Mouse (Mus musculus): ENCODE results near the gene Rsad1.

Gene Rsad1

GRCm38 (mm10) chr11:94548041-94548784 is 842 bp downstream of the Rsad1 start:
- in situ Hi-C loops (cut with MseI, MboI): no loop called here

DNA sequence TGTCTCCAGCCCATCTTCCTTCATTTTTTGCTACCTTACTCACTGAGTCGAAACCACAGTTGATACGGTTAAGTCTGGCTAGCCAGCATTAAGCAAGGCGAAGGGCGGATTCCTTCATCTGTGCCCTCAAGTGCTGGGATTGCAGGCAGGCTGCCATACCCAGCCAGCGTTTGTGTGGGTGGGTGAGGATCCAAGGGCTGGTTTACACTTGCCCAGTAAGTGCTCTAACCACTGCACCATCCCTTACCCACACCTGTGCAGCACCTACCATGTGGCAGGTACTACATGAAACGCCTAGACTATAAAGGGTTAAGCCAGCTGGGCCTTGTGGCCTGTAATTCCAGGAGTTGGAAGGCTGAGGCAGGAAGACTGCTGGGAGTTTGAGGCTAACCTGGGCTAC is 1.8 kb downstream of the Rsad1 start:
- in situ Hi-C loops (cut with MseI, MboI): no loop called here

DNA sequence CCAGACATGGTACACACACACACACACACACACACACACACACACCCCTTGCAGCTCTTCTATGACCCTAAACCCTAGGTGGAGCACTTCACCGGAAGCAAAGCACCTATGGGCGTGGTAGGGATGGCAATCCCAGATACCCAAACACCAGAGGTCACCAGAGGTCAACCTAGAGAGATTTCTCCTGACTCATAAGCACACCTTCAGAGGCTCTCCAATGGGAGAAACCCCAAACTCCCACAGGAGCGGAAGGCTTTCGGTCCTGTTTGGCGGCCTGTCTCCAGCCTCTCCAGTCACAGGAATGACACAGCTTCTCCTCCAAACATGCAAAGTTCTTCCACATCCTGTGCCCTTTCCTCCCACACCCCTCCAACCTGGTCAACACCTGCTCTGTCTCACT is 2.7 kb downstream of the Rsad1 start:
- in situ Hi-C loops (cut with MseI, MboI): no loop called here

DNA sequence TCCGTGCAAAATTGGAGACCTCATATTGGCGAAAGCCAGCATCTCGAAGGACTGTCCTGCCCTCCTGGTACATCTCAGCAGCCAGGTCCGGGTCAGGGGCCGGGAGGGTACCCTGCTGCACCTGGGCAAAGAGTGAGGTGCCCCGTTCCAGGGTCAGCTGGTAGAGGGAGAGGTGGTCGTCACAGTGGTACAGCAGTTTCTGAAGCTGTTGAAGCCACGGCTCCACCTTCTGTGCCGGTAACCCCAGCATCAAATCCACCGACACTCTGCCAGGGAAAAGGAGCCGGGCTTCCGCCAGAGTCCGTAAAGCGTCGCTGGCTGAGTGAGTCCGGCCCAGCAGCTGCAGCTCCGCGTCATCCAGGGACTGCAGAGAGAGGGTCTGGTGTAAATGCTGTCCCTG is 4.6 kb downstream of the Rsad1 start:
- in situ Hi-C loops (cut with MseI, MboI): no loop called here

- in situ Hi-C loops (cut with MseI, MboI): no loop called here
Measured at GRCm38 (mm10) chr11:94543932-94544331, 5.1 kb downstream of the Rsad1 start.

- in situ Hi-C loops (cut with MseI, MboI): no loop called here
Measured at GRCm38 (mm10) chr11:94543344-94543743, 5.7 kb downstream of the Rsad1 start.

DNA sequence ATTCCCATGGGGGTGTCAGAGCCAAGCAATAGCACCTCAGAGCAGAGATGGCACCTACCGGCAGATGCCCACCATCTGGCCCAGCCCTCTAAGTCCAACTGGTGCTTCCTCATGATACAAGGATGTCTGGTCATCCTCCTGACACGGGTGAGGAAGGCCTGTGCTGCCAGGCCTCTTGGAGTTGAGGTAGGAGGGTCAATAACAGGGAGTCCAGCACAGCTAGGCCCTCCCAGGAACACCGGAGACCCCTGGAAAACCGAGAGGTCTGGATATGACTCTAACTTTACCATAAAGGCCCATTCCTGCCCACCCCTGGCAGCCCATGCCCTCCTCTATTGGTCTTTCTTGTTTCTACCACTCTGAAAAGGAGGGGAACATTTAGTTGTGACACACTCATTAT is 6.7 kb downstream of the Rsad1 start:
- in situ Hi-C loops (cut with MseI, MboI): no loop called here

DNA sequence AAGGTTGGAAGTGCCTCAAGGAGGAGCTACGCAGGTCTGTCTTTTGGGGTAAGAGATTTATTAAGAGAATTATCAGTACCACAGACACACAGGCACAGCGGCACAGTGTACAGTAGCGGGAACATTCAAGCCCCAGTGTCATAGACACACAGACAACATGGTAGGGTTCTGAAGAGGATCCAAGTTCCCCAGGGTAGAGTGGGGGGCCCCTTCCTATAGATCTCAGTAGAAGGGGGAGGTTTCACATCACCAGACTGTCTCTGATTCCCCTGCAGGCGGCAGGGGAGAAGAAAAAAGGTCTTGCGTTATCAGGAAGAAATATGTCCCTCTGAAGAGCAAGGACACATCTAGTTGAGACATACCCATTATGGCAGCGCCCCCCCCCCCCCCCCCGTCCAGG is 9.3 kb downstream of the Rsad1 start:
- in situ Hi-C loops (cut with MseI, MboI): no loop called here

DNA sequence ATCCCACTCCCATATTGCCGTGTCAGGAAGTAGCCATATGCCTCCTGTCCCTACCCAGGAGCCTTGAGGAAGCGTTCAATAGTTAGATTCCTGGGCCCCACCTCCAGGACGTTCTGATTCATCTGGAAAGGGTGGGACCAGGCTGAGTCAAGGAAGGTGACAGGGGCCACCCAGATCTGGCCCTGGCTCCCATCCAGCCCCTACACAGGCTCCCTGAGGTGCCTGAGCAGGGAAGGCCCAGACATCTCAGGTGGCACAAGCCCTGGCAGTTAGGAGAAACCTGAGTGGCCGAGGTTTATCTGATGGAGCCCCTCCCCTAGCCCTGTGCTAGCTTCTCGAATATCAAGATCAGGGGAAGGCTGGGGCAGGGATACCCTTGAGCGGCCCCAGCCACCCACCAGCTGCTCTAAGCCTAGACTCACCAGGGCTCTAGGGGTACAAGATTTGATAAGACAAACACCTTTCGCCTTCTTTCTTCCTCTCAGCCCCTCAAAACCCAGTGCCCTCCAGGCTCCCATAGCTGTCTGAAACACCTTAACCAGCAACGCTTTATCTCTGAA is 10.2 kb downstream of the Rsad1 start:
- in situ Hi-C loops (cut with MseI, MboI): no loop called here

DNA sequence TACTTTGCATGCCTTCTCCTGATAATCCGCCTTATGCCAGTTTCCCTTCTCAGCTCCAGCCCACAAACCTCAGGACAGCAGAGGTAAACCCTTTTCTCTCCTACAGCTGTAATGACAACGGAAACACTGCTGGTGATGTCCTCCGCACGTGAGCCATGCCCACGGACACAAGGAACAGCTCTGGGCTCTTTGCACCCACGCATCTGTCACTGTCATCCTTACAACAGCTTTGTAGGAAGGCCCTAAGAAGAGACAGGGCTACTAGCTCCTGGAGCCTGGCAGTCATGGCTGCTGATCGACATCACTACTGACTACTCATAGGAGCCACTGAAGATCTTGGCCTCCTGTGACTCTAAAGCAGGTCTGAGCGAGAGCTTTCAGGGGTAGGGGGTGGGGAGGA is 15.9 kb downstream of the Rsad1 start:
- in situ Hi-C loops (cut with MseI, MboI): no loop called here

DNA sequence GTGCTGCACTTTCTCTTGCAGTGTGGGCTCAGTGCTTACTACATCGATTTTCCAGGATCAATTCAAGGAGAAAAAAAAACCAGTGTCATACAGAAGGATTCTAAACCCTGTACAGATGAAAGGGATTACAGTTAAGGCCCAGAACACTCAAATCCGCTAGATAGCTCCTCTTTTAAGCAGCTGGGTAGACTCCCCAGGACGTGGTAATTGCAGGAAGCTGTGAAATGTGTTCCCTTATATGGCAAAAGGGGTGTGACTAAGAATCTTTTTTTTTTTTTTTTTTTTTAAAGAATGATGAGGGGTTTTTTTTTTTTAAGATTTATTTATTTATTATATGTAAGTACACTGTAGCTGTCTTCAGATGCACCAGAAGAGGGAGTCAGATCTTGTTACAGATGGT is 20.2 kb downstream of the Rsad1 start:
- in situ Hi-C loops (cut with MseI, MboI): no loop called here

DNA sequence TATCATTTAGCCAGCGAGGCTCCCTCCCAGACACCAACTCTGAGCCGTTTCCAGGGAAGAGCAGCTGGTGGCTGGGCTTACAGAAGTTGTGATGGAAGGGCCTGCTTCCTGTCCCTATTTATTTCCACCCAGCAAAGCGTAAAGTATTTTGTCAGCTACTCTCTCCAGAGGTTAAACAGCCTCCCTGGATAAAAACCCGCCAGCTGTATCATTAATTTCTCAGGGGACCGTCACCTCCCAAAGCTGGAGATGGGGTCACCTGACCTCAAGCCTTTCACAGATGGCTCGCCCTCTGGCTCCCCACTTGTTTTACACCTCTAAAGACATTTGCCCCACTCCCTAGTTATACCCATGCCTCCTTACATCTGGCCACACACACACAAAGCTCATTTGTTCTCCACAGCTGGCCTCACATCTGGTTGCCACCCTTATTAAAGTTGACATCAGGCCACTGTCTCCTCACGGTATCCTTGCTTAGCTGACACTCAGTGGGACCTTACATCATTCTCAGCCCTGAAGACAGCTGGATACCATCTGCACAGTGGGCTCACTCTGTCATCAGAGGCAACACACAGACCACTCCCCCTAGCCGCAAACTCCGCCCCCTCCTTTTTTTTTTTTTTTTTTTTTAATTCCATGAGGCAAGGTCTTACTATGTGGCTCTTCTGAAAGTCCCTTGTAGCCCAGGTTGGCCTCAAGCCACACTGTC is 22.7 kb downstream of the Rsad1 start:
- in situ Hi-C loops (cut with MseI, MboI): no loop called here

- in situ Hi-C loops (cut with MseI, MboI): no loop called here
Measured at GRCm38 (mm10) chr11:94521219-94521843, 27.7 kb downstream of the Rsad1 start, which contains the start of gene Mycbpap. Gene Mycbpap, minus strand, starts transcription at chr11:94521742.

- in situ Hi-C loops (cut with MseI, MboI): no loop called here
Measured at GRCm38 (mm10) chr11:94513452-94513851, 35.6 kb downstream of the Rsad1 start.

GRCm38 (mm10) chr11:94508976-94509375 is 40.1 kb downstream of the Rsad1 start:
- in situ Hi-C loops (cut with MseI, MboI): no loop called here

DNA sequence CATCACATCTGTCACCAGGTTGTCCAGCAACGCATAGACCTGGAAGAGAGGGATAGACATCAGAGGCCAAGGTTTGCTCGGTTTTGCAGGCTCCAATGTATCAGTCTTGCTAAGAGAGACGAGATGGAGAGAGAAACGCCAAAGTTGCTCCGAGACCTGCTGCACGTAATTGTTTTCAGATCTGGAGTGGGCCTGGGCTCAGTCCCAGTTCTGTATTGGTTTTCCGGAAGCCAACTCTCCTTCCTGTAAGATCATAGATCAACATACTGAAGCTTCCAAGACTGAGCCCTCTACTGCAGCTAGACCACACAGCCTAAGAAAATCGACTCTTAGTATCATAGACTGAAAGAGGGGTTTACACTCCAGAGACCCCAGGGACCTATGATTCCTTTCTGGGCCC is 47.6 kb downstream of the Rsad1 start:
- in situ Hi-C loops (cut with MseI, MboI): no loop called here

DNA sequence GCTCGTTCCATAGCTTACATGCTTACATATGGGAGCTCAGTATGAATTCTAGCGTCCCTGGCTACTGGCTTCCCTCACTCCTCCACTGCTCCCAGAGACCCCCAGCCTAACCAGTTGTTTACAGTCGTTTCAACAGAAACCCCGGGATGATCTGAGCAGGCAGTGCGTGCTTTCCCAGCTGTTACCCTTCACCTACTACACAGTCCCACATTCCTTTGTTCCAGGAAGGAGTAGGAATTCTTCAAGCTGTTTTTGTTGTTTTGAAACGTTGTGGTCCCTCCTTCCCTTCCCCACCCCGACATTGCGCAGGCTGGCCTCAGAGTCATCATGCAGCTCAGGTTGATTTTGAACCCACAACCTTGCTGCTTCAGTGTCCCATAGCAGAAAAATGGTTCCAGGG is 48.7 kb downstream of the Rsad1 start:
- in situ Hi-C loops (cut with MseI, MboI): no loop called here

DNA sequence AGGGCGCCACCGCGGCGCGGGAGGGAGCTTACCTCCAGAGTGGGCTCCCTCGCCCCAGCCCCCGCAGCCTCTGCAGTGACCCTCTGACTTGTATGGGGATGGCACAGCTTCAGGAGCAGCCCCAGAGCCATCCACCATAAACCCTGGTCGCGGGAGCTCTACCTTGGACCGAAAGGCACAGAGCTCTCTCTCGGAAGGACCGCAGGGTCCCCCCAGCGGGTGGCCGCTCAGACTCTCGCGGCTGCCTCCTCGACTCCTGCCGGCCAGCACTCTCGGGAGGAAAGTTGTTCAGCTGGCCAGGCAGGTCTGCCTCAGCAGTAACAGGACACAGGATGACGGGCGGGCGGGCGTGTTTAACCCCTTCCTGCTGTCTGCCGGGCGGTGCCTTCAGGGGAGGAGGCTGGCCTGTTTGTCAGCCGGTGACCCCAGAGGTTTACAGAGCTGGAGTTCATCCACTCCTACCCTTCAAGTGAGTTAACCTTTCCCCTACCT is 49.3 kb downstream of the Rsad1 start, which contains the start of gene Epn3:
TSS of gene Epn3 (minus strand) at position 314 of the 492 bp plus-strand sequence.
- in situ Hi-C loops (cut with MseI, MboI): no loop called here

DNA sequence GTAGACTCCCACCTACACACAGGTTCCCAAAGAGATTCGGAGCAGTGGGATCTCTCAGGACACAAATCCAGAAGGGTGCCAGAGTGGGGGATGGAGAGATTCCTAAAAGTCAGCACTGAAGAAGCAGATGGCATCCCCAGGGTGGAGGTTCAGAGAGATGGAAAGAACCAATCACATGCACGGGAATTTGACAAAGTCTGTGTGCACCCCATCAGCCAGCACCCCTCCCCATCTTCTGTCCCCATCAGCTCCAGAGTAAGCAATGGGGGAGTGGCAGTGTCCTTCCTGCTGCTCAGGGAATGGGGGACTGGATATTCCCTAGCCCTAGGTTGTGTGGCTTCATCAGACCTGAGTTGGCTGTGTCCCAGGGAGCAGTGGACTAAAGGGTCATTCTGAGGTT is 50.0 kb downstream of the Rsad1 start:
- in situ Hi-C loops (cut with MseI, MboI): no loop called here

- in situ Hi-C loops (cut with MseI, MboI): no loop called here
Measured at GRCm38 (mm10) chr11:94498093-94498996, 50.7 kb downstream of the Rsad1 start.

DNA sequence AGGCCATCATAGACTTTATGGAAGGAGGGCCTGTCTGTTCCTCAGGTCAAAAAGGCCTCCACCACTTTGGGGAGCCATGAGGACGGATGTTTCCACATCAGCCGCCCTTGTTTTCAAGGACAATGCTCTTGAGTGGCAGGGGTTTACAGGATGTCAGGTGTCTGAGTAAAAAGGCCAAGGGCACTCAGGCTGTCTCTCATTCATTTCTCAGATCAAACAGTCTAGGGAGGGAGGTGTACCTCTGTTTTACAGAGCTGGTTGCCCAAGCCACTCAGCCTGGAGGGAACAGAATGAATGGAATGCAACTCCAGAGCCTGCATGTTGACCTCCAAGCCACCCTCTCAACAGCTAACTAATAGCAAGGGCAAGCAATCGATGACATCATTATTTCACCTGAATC is 53.6 kb downstream of the Rsad1 start:
- in situ Hi-C loops (cut with MseI, MboI): no loop called here
